Mouse (Mus musculus): ENCODE data around the gene Polr2e.

The Polr2e gene

GRCm38 (mm10) chr10:79997819-79998218, 41.8 kb downstream of the Polr2e start:
- CTCF ChIA-PET = interaction anchor here (0.5 to 2.4 kb wide), 15 partner anchors 9 to 963 kb away, joined by 3 to 27 read pairs (median 3); partner anchors contain the start of genes Tmem259 (in 1 of the 4) and Wdr18 (in 1 of the 4)
- POLR2A ChIA-PET = interaction anchor here (0.8 to 2.9 kb wide), 42 partner anchors 8 to 384 kb away, joined by 3 to 25 read pairs (median 4); partner anchors contain the start of genes Tmem259 (in 2 of the 4), Arhgap45 (in 1 of the 4), C2cd4c (in 1 of the 4) and Mum1 (in 1 of the 4)

GRCm38 (mm10) chr10:79997034-79997760, 42.4 kb downstream of the Polr2e start:
- POLR2A ChIA-PET = interaction anchor here (0.6 to 2.9 kb wide), 60 partner anchors 9 to 679 kb away, joined by 3 to 25 read pairs (median 4); partner anchors contain the start of genes Tmem259 (in 2 of the 4), Arhgap45 (in 1 of the 4), C2cd4c (in 1 of the 4) and Gamt (in 1 of the 4)
- CTCF ChIA-PET = interaction anchor here (0.6 to 2.4 kb wide), 15 partner anchors 10 to 1519 kb away, joined by 3 to 27 read pairs (median 4); partner anchors contain the start of genes Tmem259 (in 1 of the 4) and Wdr18 (in 1 of the 4)

GRCm38 (mm10) chr10:79996272-79997033, 43.1 kb downstream of the Polr2e start, which contains the start of gene Abca7:
Abca7 (plus strand) TSS chr10:79996494.
- POLR2A ChIA-PET = interaction anchor here (0.6 to 2.9 kb wide), 44 partner anchors 9 to 680 kb away, joined by 3 to 25 read pairs (median 4); partner anchors contain the start of genes Tmem259 (in 2 of the 4), Arhgap45 (in 1 of the 4), Gamt (in 1 of the 4) and Polr2e (in 1 of the 4)
- CTCF ChIA-PET = interaction anchor here in 2 of 4 experiments (0.6 to 2.4 kb wide), 7 partner anchors 11 to 1520 kb away, joined by 3 to 27 read pairs (median 6); partner anchors contain the start of genes Tmem259 (in 1 of the 2) and Wdr18 (in 1 of the 2)

- ChIA-PET POLR2A (interaction anchor here in 2 of 4 experiments (0.6 to 2.8 kb wide), 4 partner anchors 11 to 145 kb away, joined by 3 to 16 read pairs (median 5); partner anchors contain the start of gene Tmem259 (in 1 of the 2)), CTCF (interaction anchor here in 1 of 4 experiments (2.4 kb wide), 1 partner anchor 18 kb away, joined by 9 read pairs; no protein-coding TSS in a partner anchor)
Observed at GRCm38 (mm10) chr10:79995636-79996035, 44.0 kb downstream of the Polr2e start.

GRCm38 (mm10) chr10:79994397-79995115, 45.0 kb downstream of the Polr2e start:
- CTCF ChIA-PET = interaction anchor here in 3 of 4 experiments (0.5 to 1.5 kb wide), 5 partner anchors 10 to 160 kb away, joined by 3 to 4 read pairs (median 3); partner anchors contain the start of gene Tmem259 (in 1 of the 3)
- POLR2A ChIA-PET = interaction anchor here in 3 of 4 experiments (0.6 to 2.3 kb wide), 5 partner anchors 10 to 174 kb away, joined by 3 to 9 read pairs (median 3); partner anchors contain the start of gene Tmem259 (in 1 of the 3)

- CTCF ChIA-PET = interaction anchor here (0.5 to 3.9 kb wide), 46 partner anchors 9 to 1305 kb away, joined by 3 to 19 read pairs (median 4); partner anchors contain the start of genes Wdr18 (in 3 of the 4), Cbarp (in 2 of the 4), Cirbp (in 1 of the 4) and Gpx4 (in 1 of the 4)
- POLR2A ChIA-PET = interaction anchor here (0.6 to 10.5 kb wide), 51 partner anchors 9 to 596 kb away, joined by 3 to 245 read pairs (median 4); partner anchors contain the start of genes 1600002K03Rik (in 1 of the 4), Cbarp (in 1 of the 4), Med16 (in 1 of the 4) and Ptbp1 (in 1 of the 4)
Observed at GRCm38 (mm10) chr10:79991548-79991947, 48.0 kb downstream of the Polr2e start.

- POLR2A ChIA-PET = interaction anchor here (0.6 to 10.5 kb wide), 51 partner anchors 9 to 1217 kb away, joined by 3 to 245 read pairs (median 4); partner anchors contain the start of genes 1600002K03Rik (in 1 of the 4), Cbarp (in 1 of the 4), Med16 (in 1 of the 4) and Ptbp1 (in 1 of the 4)
- CTCF ChIA-PET = interaction anchor here (0.5 to 3.9 kb wide), 39 partner anchors 8 to 1231 kb away, joined by 3 to 19 read pairs (median 4); partner anchors contain the start of genes Wdr18 (in 3 of the 4), Cbarp (in 2 of the 4) and Cirbp (in 1 of the 4)
Observed at GRCm38 (mm10) chr10:79991099-79991498, 48.5 kb downstream of the Polr2e start.

GRCm38 (mm10) chr10:79989870-79990269, 49.7 kb downstream of the Polr2e start:
- ChIA-PET CTCF (interaction anchor here in 3 of 4 experiments (0.6 to 3.9 kb wide), 6 partner anchors 30 to 255 kb away, joined by 3 to 19 read pairs (median 5); partner anchors contain the start of genes Cirbp (in 1 of the 3) and Wdr18 (in 1 of the 3)), POLR2A (interaction anchor here in 3 of 4 experiments (0.7 to 10.5 kb wide), 19 partner anchors 11 to 178 kb away, joined by 3 to 245 read pairs (median 6); partner anchors contain the start of gene R3hdm4 (in 1 of the 3))

GRCm38 (mm10) chr10:79989272-79989786, 50.3 kb downstream of the Polr2e start:
- ChIA-PET CTCF (interaction anchor here in 3 of 4 experiments (0.6 to 3.9 kb wide), 7 partner anchors 9 to 340 kb away, joined by 3 to 19 read pairs (median 4); partner anchors contain the start of genes Cirbp (in 1 of the 3), Pcsk4 (in 1 of the 3) and Wdr18 (in 1 of the 3)), POLR2A (interaction anchor here (0.6 to 10.5 kb wide), 23 partner anchors 10 to 272 kb away, joined by 3 to 245 read pairs (median 5); partner anchors contain the start of genes Cirbp (in 1 of the 4), Dazap1 (in 1 of the 4), Gamt (in 1 of the 4) and Gpx4 (in 1 of the 4))

- CTCF ChIA-PET = interaction anchor here (0.6 to 4.7 kb wide), 8 partner anchors 9 to 340 kb away, joined by 3 to 37 read pairs (median 4); partner anchors contain the start of genes Cirbp (in 1 of the 4) and Pcsk4 (in 1 of the 4)
- POLR2A ChIA-PET = interaction anchor here (0.6 to 10.5 kb wide), 26 partner anchors 9 to 272 kb away, joined by 3 to 245 read pairs (median 4); partner anchors contain the start of genes Cirbp (in 1 of the 4), Dazap1 (in 1 of the 4), Gamt (in 1 of the 4) and Gpx4 (in 1 of the 4)
Observed at GRCm38 (mm10) chr10:79988506-79989271, 50.9 kb downstream of the Polr2e start, which contains the start of gene Cnn2. Cnn2 (plus strand) TSS chr10:79988584.

- CTCF ChIA-PET = interaction anchor here (0.6 to 4.7 kb wide), 14 partner anchors 13 to 573 kb away, joined by 3 to 37 read pairs (median 4); partner anchors contain the start of genes Cirbp (in 1 of the 4), Rexo1 (in 1 of the 4) and Stk11 (in 1 of the 4)
- POLR2A ChIA-PET = interaction anchor here in 3 of 4 experiments (0.6 to 10.5 kb wide), 24 partner anchors 9 to 191 kb away, joined by 3 to 245 read pairs (median 5); partner anchors contain the start of genes Cirbp (in 1 of the 3), Gpx4 (in 1 of the 3) and Wdr18 (in 1 of the 3)
Observed at GRCm38 (mm10) chr10:79987771-79988505, 51.7 kb downstream of the Polr2e start.

GRCm38 (mm10) chr10:79986963-79987362, 52.6 kb downstream of the Polr2e start:
- POLR2A ChIA-PET = interaction anchor here (0.5 to 10.5 kb wide), 44 partner anchors 10 to 882 kb away, joined by 3 to 245 read pairs (median 5); partner anchors contain the start of genes Gpx4 (in 2 of the 4), Rps15 (in 2 of the 4), Wdr18 (in 2 of the 4) and Cirbp (in 1 of the 4)
- CTCF ChIA-PET = interaction anchor here (0.5 to 4.7 kb wide), 49 partner anchors 10 to 1479 kb away, joined by 3 to 48 read pairs (median 4); partner anchors contain the start of genes Stk11 (in 2 of the 4), Cirbp (in 1 of the 4), Rexo1 (in 1 of the 4) and Wdr18 (in 1 of the 4)

- POLR2A ChIA-PET = interaction anchor here (0.5 to 10.5 kb wide), 68 partner anchors 9 to 690 kb away, joined by 3 to 245 read pairs (median 5); partner anchors contain the start of genes Wdr18 (in 3 of the 4), Cbarp (in 2 of the 4), Gpx4 (in 2 of the 4) and Grin3b (in 2 of the 4)
- CTCF ChIA-PET = interaction anchor here (0.5 to 4.7 kb wide), 36 partner anchors 10 to 1480 kb away, joined by 3 to 48 read pairs (median 4); partner anchors contain the start of genes Wdr18 (in 2 of the 4) and Cirbp (in 1 of the 4)
Observed at GRCm38 (mm10) chr10:79986232-79986878, 53.2 kb downstream of the Polr2e start.
